30 mouse cellular contexts compared by ENCODE assay signal in genomic region chr10:117298336-117298735, GRCm38 (mm10). TPM values are rescaled to one million over a fixed set of nuclear protein-coding genes. Genes with fewer than 3 reads are reported as not detected.
"Had no signal": no experiment of that assay in that cellular context is flagged by ENCODE, and none has a peak within 500 bp of the region (broad histone marks: within the 10 kb centered on the region; RNA-seq: fewer than 3 reads in every experiment).

No protein-coding gene starts in this region.

- H3K9ac ChIP-seq: limb, embryonic 13.5 days; liver, embryonic 13.5 days; lung, embryonic 15.5 days; neural tube, embryonic 13.5 days had no signal

- H3K27ac ChIP-seq: left cerebral cortex, adult 2 months; limb, embryonic 10.5 days; limb, embryonic 13.5 days; liver, embryonic 13.5 days; lung, embryonic 15.5 days; neural tube, embryonic 13.5 days had no signal

- ATAC-seq: intestine, embryonic 16.5 days had no signal

- H3K4me2 ChIP-seq: limb, embryonic 13.5 days; liver, embryonic 13.5 days; lung, embryonic 15.5 days; midbrain, embryonic 11.5 days; neural tube, embryonic 13.5 days had no signal

- H3K36me3 ChIP-seq: limb, embryonic 10.5 days; limb, embryonic 13.5 days; liver, embryonic 13.5 days; lung, embryonic 15.5 days; neural tube, embryonic 13.5 days had no signal

- H3K4me3 ChIP-seq: left cerebral cortex, adult 2 months; limb, embryonic 10.5 days; limb, embryonic 13.5 days; liver, embryonic 13.5 days; lung, embryonic 15.5 days; myocyte; neural tube, embryonic 13.5 days had no signal

- H3K4me1 ChIP-seq: limb, embryonic 10.5 days; limb, embryonic 13.5 days; lung, embryonic 15.5 days; neural tube, embryonic 13.5 days had no signal

- H3K27me3 ChIP-seq: limb, embryonic 13.5 days; liver, embryonic 13.5 days; lung, embryonic 15.5 days; neural tube, embryonic 13.5 days had no signal

- H3K9me3 ChIP-seq: limb, embryonic 10.5 days; limb, embryonic 13.5 days; liver, embryonic 13.5 days; lung, embryonic 15.5 days; neural tube, embryonic 13.5 days had no signal

- DNase-seq: kidney, adult 18-20 months; kidney, adult 9 months; kidney, postnatal 14 days; layer of hippocampus, postnatal 36 days; liver; liver, embryonic 13.5 days; lung, postnatal 10 days; lung, postnatal 36 days; midbrain, embryonic 14.5 days; thymus, adult 18-20 months; thymus, postnatal 36 days had no signal

RNA-seq across cellular contexts. Expression of gene Lyz1, which starts 5.7 kb away (rescaled TPM):
- total RNA-seq: megakaryocyte-erythroid progenitor cell, adult 5-6 weeks had no signal
- polyA plus RNA-seq: kidney, embryonic 16.5 days; limb, embryonic 10.5 days; liver, embryonic 13.5 days; midbrain, embryonic 11.5 days; midbrain, embryonic 14.5 days; myocyte had no signal

RNA-seq across cellular contexts. Expression of gene 9530003J23Rik, which starts 59.8 kb away (rescaled TPM):
- total RNA-seq: layer of hippocampus, adult 8-10 months; layer of hippocampus, postnatal 10 days; layer of hippocampus, postnatal 36 days; left cerebral cortex, adult 2 months; left cerebral cortex, postnatal 14 days; megakaryocyte-erythroid progenitor cell, adult 5-6 weeks had no signal
- polyA plus RNA-seq: intestine, embryonic 16.5 days; kidney, embryonic 16.5 days; large intestine, adult 2 months; limb, embryonic 10.5 days; limb, embryonic 13.5 days; liver, embryonic 13.5 days; liver, embryonic 16.5 days; lung, embryonic 15.5 days; midbrain, embryonic 14.5 days; myocyte; neural tube, embryonic 13.5 days; small intestine, adult 2 months; spleen, adult 2 months; stomach, embryonic 16.5 days; urinary bladder, adult 2 months had no signal
